ENCODE assay signal across 15 mouse cellular contexts in the genomic region with DNA sequence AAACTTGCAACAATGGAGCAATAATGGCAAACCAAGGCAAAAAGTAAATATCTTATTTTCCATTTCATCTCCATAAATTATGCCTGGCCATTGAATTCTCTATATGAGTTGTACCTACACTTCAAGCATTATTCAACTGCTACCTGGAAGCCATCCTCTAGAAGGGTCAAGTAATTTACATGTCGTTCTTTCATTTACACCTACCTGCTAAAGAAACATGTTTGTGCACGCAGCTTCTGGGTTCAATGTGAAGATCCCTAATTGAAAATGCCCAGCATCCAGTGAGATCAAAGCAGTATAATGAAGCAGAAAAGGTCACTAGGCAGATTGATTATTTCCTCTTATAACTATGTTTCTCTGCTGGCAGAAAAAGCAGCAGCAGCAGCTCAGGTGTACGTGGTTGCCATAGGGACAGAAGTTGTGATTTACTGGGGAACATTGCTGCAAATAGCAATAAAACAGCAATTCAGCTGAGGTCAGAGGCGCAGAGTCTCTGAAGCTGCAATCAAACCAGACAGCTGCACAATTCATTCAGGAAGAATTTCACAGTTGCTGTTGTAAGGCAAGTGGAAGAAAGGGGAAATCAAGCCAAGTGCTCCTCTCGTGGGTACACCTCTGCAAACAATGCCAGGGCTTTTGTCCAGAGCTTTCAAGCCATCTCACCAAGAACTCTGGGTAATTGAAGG.
DNase-seq lines count a peak whose midpoint lies in the region; ATAC-seq and TF ChIP-seq lines count a peak whose summit lies in the region.
"Had no signal": no experiment of that assay in that cellular context is flagged by ENCODE, and none has a peak within 500 bp of the region (broad histone marks: within the 10 kb centered on the region; RNA-seq: fewer than 3 reads in every experiment).

No protein-coding gene starts in this region.

- no peak overlapping the region for H3K27ac ChIP-seq in kidney, postnatal 0 days
- no peak overlapping the region for H3K27ac ChIP-seq in forebrain, postnatal 0 days (ENCODE audit: low read depth, low read length)
- no peak overlapping the region for H3K27ac ChIP-seq in limb, embryonic 11.5 days (replicated peaks; ENCODE audit: low read depth, low read length)
- peak overlapping the region; percentile 73 for H3K27ac ChIP-seq in neural tube, embryonic 13.5 days (replicated peaks)
- H3K27ac ChIP-seq: heart, embryonic 15.5 days; lung, embryonic 15.5 days had no signal

- H3K4me1 ChIP-seq in kidney, postnatal 0 days (replicated peaks; ENCODE audit: insufficient read depth, low read length): no peaks in the 10 kb centered on the region
- 0 out of 2 replicates have a peak, but pooled peaks cover 5% of the 10 kb centered on the region for H3K4me1 ChIP-seq in forebrain, postnatal 0 days (ENCODE audit: insufficient read depth)
- H3K4me1 ChIP-seq in limb, embryonic 11.5 days (ENCODE audit: control insufficient read depth, insufficient read depth, low read length): no peaks in the 10 kb centered on the region
- H3K4me1 ChIP-seq in neural tube, embryonic 13.5 days (replicated peaks): peaks cover 11% of the 10 kb centered on the region
- H3K4me1 ChIP-seq: heart, embryonic 15.5 days; lung, embryonic 15.5 days had no signal

- no peak for ATAC-seq in kidney, postnatal 0 days (replicated peaks; ENCODE audit: low FRiP score, low read depth)
- peak; percentile 76 for ATAC-seq in forebrain, postnatal 0 days
- ATAC-seq in limb, embryonic 11.5 days (ENCODE audit: insufficient number of reproducible peaks, low FRiP score, low TSS enrichment, low read depth): peak; percentile 70; the same call in 1 of the 2 replicates
- peak; percentile 81 for ATAC-seq in neural tube, embryonic 13.5 days (ENCODE audit: low read depth)

- H3K4me3 ChIP-seq in kidney, postnatal 0 days (replicated peaks; ENCODE audit: low read depth, low read length): no peak overlapping the region
- no peak overlapping the region for H3K4me3 ChIP-seq in forebrain, postnatal 0 days (ENCODE audit: low read depth, low read length)
- no peak overlapping the region for H3K4me3 ChIP-seq in limb, embryonic 11.5 days (ENCODE audit: low read depth, low read length)
- no peak overlapping the region for H3K4me3 ChIP-seq in neural tube, embryonic 13.5 days
- H3K4me3 ChIP-seq: heart, embryonic 15.5 days; lung, embryonic 15.5 days had no signal

- H3K27me3 ChIP-seq in kidney, postnatal 0 days (ENCODE audit: insufficient read depth, low read length): no peaks in the 10 kb centered on the region
- no peaks in the 10 kb centered on the region for H3K27me3 ChIP-seq in forebrain, postnatal 0 days (ENCODE audit: insufficient read depth, low read length)
- H3K27me3 ChIP-seq in limb, embryonic 11.5 days (ENCODE audit: control insufficient read depth, insufficient read depth, low read length): no peaks in the 10 kb centered on the region
- H3K27me3 ChIP-seq in neural tube, embryonic 13.5 days: no peaks in the 10 kb centered on the region
- H3K27me3 ChIP-seq: CH12.LX; heart, embryonic 15.5 days; lung, embryonic 15.5 days had no signal

- no peak for TF ChIP-seq CTCF in kidney, postnatal 0 days (IDR thresholded peaks at IDR 0.05; ENCODE audit: low read depth)
- no peak for TF ChIP-seq CTCF in forebrain, postnatal 0 days (IDR thresholded peaks at IDR 0.05; ENCODE audit: low read depth)

- H3K9me3 ChIP-seq in kidney, postnatal 0 days (replicated peaks; ENCODE audit: low read length): no peaks in the 10 kb centered on the region
- H3K9me3 ChIP-seq in forebrain, postnatal 0 days (ENCODE audit: low read length): no peaks in the 10 kb centered on the region
- H3K9me3 ChIP-seq in limb, embryonic 11.5 days (ENCODE audit: control insufficient read depth, low read length): no peaks in the 10 kb centered on the region
- no peaks in the 10 kb centered on the region for H3K9me3 ChIP-seq in neural tube, embryonic 13.5 days
- H3K9me3 ChIP-seq: heart, embryonic 15.5 days; lung, embryonic 15.5 days had no signal

- H3K4me2 ChIP-seq in kidney, postnatal 0 days (ENCODE audit: low read length): no peak overlapping the region
- H3K4me2 ChIP-seq in forebrain, postnatal 0 days (ENCODE audit: low read depth): no peak overlapping the region
- no peak overlapping the region for H3K4me2 ChIP-seq in limb, embryonic 11.5 days (ENCODE audit: low read depth, severe bottlenecking)
- peak overlapping the region; percentile 15; the same call in 1 of the 2 replicates for H3K4me2 ChIP-seq in neural tube, embryonic 13.5 days
- H3K4me2 ChIP-seq: heart, embryonic 15.5 days; lung, embryonic 15.5 days had no signal

- DNase-seq in kidney, postnatal 0 days (ENCODE audit: low spot score): peak; percentile 13
- no peak for DNase-seq in kidney, postnatal 10 days
- peak; percentile 14 for DNase-seq in forebrain, postnatal 0 days
- DNase-seq in limb, embryonic 11.5 days (ENCODE audit: low spot score): peak; percentile 49
- DNase-seq in gastrocnemius, postnatal 10 days: no peak
- DNase-seq in thymus, postnatal 0 days (ENCODE audit: low spot score): no peak
- DNase-seq in kidney, adult 18-20 months: no peak
- DNase-seq: gastrocnemius, postnatal 36 days; kidney, adult 9 months; liver; thymus, adult 18-20 months had no signal

- WGBS in kidney, postnatal 0 days: 15% methylated on average over 5 of the region's 5 CpGs
- WGBS in forebrain, postnatal 0 days: 56% methylated on average over 5 of the region's 5 CpGs
- WGBS in limb, embryonic 11.5 days: 15% methylated on average over 5 of the region's 5 CpGs
- WGBS in neural tube, embryonic 13.5 days: 20% methylated on average over 5 of the region's 5 CpGs

- H3K36me3 ChIP-seq in kidney, postnatal 0 days (ENCODE audit: insufficient read depth, low read length): no peaks in the 10 kb centered on the region
- no peaks in the 10 kb centered on the region for H3K36me3 ChIP-seq in forebrain, postnatal 0 days (ENCODE audit: insufficient read depth)
- H3K36me3 ChIP-seq in limb, embryonic 11.5 days (ENCODE audit: control insufficient read depth, insufficient read depth, low read length): no peaks in the 10 kb centered on the region
- H3K36me3 ChIP-seq in neural tube, embryonic 13.5 days: no peaks in the 10 kb centered on the region
- H3K36me3 ChIP-seq: heart, embryonic 15.5 days; lung, embryonic 15.5 days had no signal

- H3K9ac ChIP-seq in kidney, postnatal 0 days (ENCODE audit: low read depth, low read length): no peak overlapping the region
- H3K9ac ChIP-seq in forebrain, postnatal 0 days: no peak overlapping the region
- no peak overlapping the region for H3K9ac ChIP-seq in limb, embryonic 11.5 days (ENCODE audit: low read length)
- no peak overlapping the region for H3K9ac ChIP-seq in neural tube, embryonic 13.5 days
- H3K9ac ChIP-seq: heart, embryonic 15.5 days; lung, embryonic 15.5 days had no signal

Comparison
In these comparisons a context has a peak if more than half of its experiments do, and no peak if none do; other contexts are left out.
1. DNase-seq: peak in kidney, postnatal 0 days (single experiment), forebrain, postnatal 0 days (single experiment) and limb, embryonic 11.5 days (single experiment); none in kidney, postnatal 10 days (single experiment), gastrocnemius, postnatal 10 days (single experiment), thymus, postnatal 0 days (single experiment) and kidney, adult 18-20 months (single experiment).